Mouse (Mus musculus): Measurements from ENCODE around the gene Gar1.

Gar1 gene

DNA sequence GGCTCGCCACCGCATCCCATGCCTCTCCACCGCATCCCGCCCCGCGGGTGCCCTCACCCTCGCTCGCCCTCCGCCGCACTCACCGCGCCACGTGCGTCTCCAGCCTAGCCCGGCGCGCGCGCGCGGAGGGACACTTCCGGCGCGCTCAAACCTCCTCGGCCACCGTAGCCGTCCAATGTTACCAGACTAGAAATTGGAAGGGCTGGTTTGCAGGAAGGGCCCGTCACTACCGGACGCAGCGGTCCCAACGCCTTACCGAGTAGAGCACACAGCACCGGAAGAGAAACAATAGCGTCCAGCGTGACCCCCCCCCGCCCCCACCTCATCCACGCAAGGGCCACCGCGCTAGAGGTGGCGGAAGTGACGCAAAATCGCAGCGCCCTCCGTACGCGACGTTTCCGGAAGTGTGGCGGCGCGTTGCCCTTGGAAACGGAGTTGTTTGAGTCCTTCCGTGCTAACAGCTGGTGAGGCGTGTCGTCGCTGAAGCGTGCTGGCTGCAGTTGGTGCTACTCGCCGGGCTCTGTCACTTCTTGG is at the start of gene Gar1:
Gene Gar1, minus strand, starts transcription at position 362 of the 534 bp plus-strand sequence.
- in situ Hi-C loops (cut with MboI, MseI): no loop called here

GRCm38 (mm10) chr3:129879913-129880312 is 48.7 kb upstream of the Gar1 start:
- in situ Hi-C loops (cut with MboI, MseI): no loop called here

DNA sequence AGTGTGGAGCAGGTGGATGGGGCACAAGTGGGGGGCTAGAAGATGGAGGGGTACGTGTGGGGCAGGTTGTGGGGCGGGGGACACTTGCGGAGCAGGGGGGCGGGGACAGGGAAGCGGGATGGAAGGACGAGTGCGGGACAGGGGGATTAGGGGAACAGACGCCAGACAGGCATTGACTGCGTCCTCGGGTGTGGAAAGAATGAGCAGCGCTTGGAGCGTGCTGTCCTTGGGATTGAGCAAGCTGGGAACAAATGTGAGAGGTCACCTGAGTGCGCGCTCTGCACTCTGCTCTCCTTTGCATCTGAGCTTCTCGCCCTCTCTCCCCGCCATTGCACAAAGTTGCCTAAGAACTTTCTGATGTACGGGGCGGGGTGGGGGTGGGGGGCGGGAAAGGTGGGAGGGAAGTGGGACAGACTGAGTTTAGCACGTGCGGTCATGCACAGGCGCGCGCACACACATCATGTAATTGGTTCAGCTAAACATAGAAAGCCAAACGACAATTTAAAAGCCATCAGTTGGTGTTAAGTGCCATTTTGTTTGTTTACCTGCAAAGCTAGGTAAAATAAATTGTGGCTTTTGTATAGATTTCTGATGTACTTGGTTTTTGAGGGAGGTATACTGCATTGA is 48.0 kb upstream of the Gar1 start:
- in situ Hi-C loops (cut with MboI, MseI): no loop called here

- in situ Hi-C loops (cut with MboI, MseI): no loop called here
These were observed 47.3 kb upstream of the Gar1 start, which contains the start of gene Pla2g12a for GRCm38 (mm10) chr3:129878405-129879021. TSS of gene Pla2g12a (plus strand) at chr3:129878606.

- in situ Hi-C loops (cut with MboI, MseI): no loop called here
These were observed 46.1 kb upstream of the Gar1 start for GRCm38 (mm10) chr3:129877327-129877726.

DNA sequence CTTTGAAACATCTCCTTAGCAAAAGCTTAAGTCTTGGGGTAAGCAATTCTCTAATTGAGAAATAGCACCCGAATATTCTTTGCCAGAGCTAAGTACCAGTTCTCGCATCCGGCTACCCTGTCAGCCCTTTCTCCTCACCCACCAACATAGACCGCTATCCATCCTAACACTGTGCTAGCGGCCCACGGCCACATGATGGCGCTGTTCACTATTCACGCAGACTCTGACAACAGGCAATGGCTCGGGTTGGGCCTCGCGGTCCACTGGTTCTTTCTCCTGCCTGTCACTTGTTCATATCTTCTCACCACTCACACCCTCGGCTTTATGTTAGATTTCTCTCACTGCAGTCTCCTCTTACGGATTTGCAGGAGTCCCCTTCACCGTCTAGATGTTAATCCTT is 32.5 kb upstream of the Gar1 start:
- in situ Hi-C loops (cut with MboI, MseI): no loop called here

- in situ Hi-C loops (cut with MboI, MseI): no loop called here
These were observed 31.4 kb upstream of the Gar1 start for GRCm38 (mm10) chr3:129862592-129862991.

DNA sequence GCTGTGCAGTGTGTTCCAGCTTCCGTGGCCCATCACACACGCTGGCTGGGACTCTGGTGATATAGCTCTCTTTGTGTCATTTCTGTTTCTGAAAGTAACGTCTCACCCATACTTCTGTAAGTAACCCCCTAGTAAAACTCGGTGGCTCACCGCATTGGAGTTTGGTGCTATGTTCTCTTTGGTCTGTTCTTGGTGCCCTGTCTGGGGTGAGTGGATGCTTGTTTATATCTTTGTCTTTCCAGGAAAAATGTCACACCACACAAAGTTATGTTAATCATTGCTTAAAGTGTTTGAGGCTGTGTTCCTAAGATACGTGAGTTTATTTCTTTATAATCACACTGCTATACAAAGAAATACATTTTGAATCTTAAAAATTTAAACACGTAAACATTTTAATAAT is 15.7 kb upstream of the Gar1 start:
- in situ Hi-C loops (cut with MboI, MseI): loop anchor here (10.0 kb wide), 1 partner anchor 862 kb away; no protein-coding TSS in a partner anchor

- in situ Hi-C loops (cut with MboI, MseI): loop anchor here (10.0 kb wide), 1 partner anchor 861 kb away; no protein-coding TSS in a partner anchor
These were observed 14.7 kb upstream of the Gar1 start for GRCm38 (mm10) chr3:129845868-129846267.

- in situ Hi-C loops (cut with MboI, MseI): no loop called here
These were observed 6.8 kb upstream of the Gar1 start for GRCm38 (mm10) chr3:129838017-129838416.

DNA sequence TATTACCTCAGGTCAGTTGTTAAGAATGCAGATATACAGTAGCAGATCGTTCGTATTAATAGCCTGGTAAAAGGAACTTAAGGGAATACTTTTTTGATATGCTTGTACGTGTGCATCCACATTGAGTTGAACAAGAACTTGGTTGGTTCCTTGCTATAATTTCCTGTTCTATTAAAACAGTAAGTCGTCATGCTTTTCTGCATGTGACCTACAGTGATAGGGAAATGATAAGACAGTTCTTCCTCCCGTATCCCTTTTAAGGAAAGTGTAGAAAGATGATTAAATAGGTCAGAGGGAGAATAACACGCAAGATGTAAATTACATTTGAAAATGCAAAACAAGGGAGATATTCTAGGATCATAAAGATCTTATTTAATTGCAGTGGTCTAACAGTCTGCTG is 5.8 kb upstream of the Gar1 start:
- in situ Hi-C loops (cut with MboI, MseI): no loop called here

- in situ Hi-C loops (cut with MboI, MseI): no loop called here
These were observed 5.0 kb upstream of the Gar1 start for GRCm38 (mm10) chr3:129836051-129836697.

GRCm38 (mm10) chr3:129835388-129835934 is 4.3 kb upstream of the Gar1 start, which contains the start of gene Cfi:
TSS of gene Cfi (plus strand) at chr3:129835884.
- in situ Hi-C loops (cut with MboI, MseI): no loop called here

GRCm38 (mm10) chr3:129830626-129831025 is 570 bp downstream of the Gar1 start:
- in situ Hi-C loops (cut with MboI, MseI): no loop called here

- in situ Hi-C loops (cut with MboI, MseI): no loop called here
These were observed 3.5 kb downstream of the Gar1 start for GRCm38 (mm10) chr3:129827691-129828090.

GRCm38 (mm10) chr3:129826691-129827090 is 4.5 kb downstream of the Gar1 start:
- in situ Hi-C loops (cut with MboI, MseI): no loop called here

DNA sequence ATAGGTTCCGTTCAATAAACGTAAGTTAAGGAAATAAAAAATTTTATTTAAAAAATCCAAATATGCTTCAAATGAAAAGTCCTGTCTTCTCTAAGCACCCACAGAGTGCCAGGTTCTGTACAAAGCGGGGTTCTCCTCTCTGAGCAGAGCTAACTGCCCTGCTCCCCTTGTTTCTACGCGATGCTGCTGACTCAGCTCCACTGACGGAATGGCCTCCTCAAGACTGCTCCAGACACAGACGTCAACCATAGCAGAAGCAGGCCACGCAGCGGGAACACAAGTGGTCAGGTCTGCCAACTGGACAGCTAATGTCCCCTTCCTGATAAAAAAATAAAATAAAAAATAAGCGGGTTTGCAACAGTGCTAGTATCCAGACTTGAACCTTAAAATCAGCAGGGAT is 6.3 kb downstream of the Gar1 start:
- in situ Hi-C loops (cut with MboI, MseI): no loop called here

DNA sequence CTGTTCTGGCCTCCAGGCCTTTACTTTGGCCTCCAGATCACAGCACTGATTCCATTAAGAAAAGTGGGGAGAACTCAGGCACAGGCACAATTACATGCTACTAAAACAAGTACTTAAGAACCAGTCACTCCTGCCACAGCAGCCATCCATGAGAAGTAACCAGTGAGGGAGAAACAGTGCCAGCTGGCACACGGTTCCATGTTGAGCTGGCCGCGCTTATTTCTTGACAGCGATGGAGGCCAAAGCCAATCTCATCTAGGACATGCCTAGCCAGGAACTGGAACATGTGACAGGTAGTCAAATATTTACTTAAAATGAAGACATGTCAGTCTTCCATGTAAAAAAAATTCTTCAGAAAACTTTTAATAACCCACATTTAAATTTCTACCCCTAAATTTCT is 7.0 kb downstream of the Gar1 start:
- in situ Hi-C loops (cut with MboI, MseI): no loop called here

- in situ Hi-C loops (cut with MboI, MseI): no loop called here
These were observed 7.9 kb downstream of the Gar1 start for GRCm38 (mm10) chr3:129823293-129823692.

- in situ Hi-C loops (cut with MboI, MseI): no loop called here
These were observed 8.9 kb downstream of the Gar1 start, which contains the start of gene Rrh for GRCm38 (mm10) chr3:129822206-129822775. TSS of gene Rrh (minus strand) at chr3:129822587.

DNA sequence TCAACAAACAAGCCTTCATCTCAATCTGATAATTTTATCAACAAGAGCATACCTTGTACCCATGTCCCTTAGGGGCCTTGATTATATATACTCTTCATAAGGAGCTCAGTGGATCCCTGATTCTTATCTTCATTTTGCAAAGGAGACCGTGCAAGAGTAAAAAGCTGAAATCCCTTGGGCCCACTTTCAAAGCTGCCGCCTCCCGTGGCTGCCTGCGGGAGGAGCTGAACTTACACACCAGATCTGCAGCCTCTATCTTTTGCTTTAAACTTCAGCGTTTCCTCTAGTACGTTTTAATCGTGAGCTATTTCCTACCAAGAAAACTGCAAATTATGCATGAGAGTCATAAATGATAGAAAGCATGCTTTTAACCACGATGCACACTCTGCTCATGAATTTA is 9.5 kb downstream of the Gar1 start:
- in situ Hi-C loops (cut with MboI, MseI): no loop called here

- in situ Hi-C loops (cut with MboI, MseI): no loop called here
These were observed 10.3 kb downstream of the Gar1 start for GRCm38 (mm10) chr3:129820847-129821246.

Measured in T-helper 1 cell (primary cell).